Mouse (Mus musculus) spleen, postnatal 10 days (tissue): Measurements from ENCODE around the gene Banp.

Source experiments
- DNase-seq, 2 experiments: peaks; one replicate each; pipeline ENCODE4 v3.0.0; 2021 to 2022; ENCODE audit warnings: low spot score in 2 of 2

The Banp gene

GRCm38 (mm10) chr8:122058951-122059350 is 109.4 kb downstream of the Banp start:
- DNase-seq, result no peak

- DNase-seq, result no peak
These were observed 113.1 kb downstream of the Banp start for GRCm38 (mm10) chr8:122062508-122063223.

GRCm38 (mm10) chr8:122064353-122064752 is 114.8 kb downstream of the Banp start:
- DNase-seq, result no peak

GRCm38 (mm10) chr8:122067783-122068505 is 118.4 kb downstream of the Banp start:
- no peak for DNase-seq

GRCm38 (mm10) chr8:122068609-122069008 is 119.1 kb downstream of the Banp start:
- DNase-seq, result no peak

GRCm38 (mm10) chr8:122069281-122069680 is 119.7 kb downstream of the Banp start:
- DNase-seq, result no peak

GRCm38 (mm10) chr8:122071193-122071592 is 121.6 kb downstream of the Banp start:
- DNase-seq, result no peak

GRCm38 (mm10) chr8:122073964-122074363 is 124.4 kb downstream of the Banp start:
- no peak for DNase-seq

- DNase-seq, result no peak
These were observed 124.9 kb downstream of the Banp start for GRCm38 (mm10) chr8:122074442-122074841.

GRCm38 (mm10) chr8:122074977-122075376 is 125.4 kb downstream of the Banp start:
- DNase-seq, result no peak

- DNase-seq, result no peak
These were observed 126.8 kb downstream of the Banp start for GRCm38 (mm10) chr8:122076183-122076842.

- no peak for DNase-seq
These were observed 128.8 kb downstream of the Banp start for GRCm38 (mm10) chr8:122078321-122078720.
